Mouse (Mus musculus) effector memory CD4-positive, alpha-beta T cell, adult 7 months (primary cell): ENCODE results near the gene Mrgprb1. TPM values are rescaled to one million over a fixed set of nuclear protein-coding genes. Genes with fewer than 3 reads are reported as not detected.

Experiments used
- polyA plus RNA-seq: library from polyadenylated mRNA; unstranded; fragments of 100-300 nt; shearing (Covaris generic); gene quantifications from one replicate; pipeline ENCODE4 v1.2.1, GENCODE M21; 2017

Mrgprb1 gene
- polyA plus RNA-seq: not detected

GRCm38 (mm10) chr7:48456242-48456641, at the start of gene Mrgprb1:
Gene Mrgprb1, minus strand, starts transcription at chr7:48456342.

GRCm38 (mm10) chr7:48499221-48499620, 43.1 kb upstream of the Mrgprb1 start, which contains the start of gene Mrgprx2:
Gene Mrgprx2, minus strand, starts transcription at chr7:48499321.

Other genes starting within 250 kb of the Mrgprb1 start
- 0.34 TPM for gene Mrgprb8, start 67.8 kb downstream of the Mrgprb1 start, polyA plus RNA-seq
- not detected for gene Mrgprx2, start 43.0 kb upstream of the Mrgprb1 start, polyA plus RNA-seq
- not detected for gene Mrgprb2, start 101.7 kb upstream of the Mrgprb1 start, polyA plus RNA-seq
- gene Mrgprb3, start 187.5 kb upstream of the Mrgprb1 start, polyA plus RNA-seq: not detected